Mouse (Mus musculus) thymus, postnatal 10 days (tissue): ENCODE measurements around the gene Fam124b.

Source experiments
- DNase-seq, 2 experiments: peaks; one replicate each; pipeline ENCODE4 v3.0.0; 2021; ENCODE audit warnings: low spot score in 2 of 2

Fam124b gene

GRCm38 (mm10) chr1:80177651-80178382 is 40.5 kb downstream of the Fam124b start:
- no peak for DNase-seq

DNA sequence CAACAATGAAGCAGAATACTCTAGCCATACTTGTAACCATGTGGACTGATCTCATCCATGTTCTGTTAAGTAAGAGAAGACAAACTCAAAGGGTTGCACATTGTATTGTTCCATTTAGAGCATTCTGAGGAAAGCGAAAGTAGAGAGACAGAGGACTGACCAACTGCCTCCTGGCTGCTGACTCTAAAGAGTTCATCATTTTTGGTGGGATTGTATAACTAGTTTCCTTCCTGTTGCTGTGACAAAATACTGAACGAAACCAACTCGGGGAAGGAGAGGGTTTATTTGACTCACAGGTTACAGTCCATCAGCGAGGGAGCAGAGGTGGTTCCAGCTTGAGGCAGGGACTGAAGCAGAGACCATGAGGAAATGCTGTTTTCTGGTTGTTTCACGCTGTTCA is 50.6 kb downstream of the Fam124b start:
- DNase-seq = no peak

DNA sequence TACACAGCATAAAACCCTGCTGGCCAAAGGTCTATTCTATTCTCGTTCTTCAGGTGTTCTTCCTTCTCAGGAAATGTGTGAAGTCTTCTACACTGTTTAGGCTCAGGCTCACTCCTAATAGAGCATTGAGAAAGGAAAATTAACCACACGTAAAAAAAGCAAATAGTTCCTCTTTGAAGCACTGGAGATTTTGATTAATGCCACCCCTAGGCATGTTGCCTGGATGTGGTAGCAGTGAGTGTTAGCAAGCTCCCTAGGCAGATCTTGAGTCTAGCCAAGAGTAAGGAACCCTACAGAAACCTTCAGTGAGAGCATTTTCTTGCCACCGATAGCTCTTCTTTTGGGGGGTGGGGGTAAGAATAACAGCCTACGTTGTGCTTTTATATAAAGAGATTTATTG is 51.7 kb downstream of the Fam124b start:
- no peak for DNase-seq

DNA sequence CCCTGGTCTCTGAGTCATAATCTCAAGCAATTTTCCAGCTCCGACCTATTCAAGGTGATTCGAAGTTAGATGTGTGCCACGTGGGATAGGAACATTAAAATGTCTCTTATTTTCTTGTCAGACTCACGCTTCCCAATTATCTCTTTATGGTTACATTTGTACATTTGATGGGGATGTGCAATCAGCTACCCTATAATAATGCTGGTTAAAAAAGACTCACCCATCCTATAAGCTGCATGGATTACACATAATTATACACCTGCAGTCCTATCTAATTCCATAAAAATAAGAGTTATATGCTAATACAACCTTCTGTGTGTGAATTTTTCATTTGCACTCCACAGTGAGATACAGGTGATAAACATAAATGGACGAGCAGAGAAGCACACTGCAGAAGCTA is 52.9 kb downstream of the Fam124b start:
- DNase-seq = no peak

DNA sequence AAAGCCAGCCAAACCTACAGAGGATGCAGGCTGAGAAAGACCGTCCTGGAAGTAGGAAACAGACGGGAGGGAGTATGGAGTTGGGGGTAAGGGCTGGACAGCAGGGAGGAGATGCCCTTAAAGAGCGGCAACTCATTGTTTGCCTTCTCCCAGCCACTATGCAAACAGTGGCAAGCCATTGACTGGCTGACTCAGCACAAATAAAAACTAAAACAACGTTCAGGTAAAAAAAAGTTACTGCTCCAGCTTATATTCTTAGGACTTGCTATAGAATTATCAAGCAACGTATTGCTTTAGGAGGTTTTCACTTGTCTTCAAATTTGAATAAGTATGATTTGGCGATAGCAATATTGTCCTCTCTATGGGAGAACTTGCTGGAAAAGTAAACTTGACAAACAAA is 55.3 kb downstream of the Fam124b start:
- no peak for DNase-seq

GRCm38 (mm10) chr1:80159586-80159985 is 58.7 kb downstream of the Fam124b start:
- DNase-seq = no peak

DNA sequence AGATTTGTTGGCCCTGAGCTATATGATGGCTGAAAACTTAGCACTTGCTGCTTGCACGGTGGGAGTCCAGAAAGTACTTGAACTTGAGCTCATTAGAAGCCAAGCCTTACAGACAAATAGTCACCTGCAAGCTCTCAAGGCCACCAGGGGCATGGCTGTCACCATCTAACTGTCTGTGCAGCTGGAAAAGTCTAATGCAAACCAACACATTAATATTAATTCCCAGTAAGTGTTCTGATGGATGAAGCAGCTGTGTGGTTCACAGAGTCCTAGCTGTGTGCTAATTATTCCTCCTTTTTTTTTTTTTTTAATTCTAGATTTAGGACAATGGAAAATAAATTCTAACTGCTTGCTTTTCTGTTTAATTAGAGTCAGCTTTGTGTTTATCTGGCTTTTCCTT is 63.4 kb downstream of the Fam124b start:
- no peak for DNase-seq

GRCm38 (mm10) chr1:80153125-80153716 is 65.1 kb downstream of the Fam124b start:
- DNase-seq = no peak

DNA sequence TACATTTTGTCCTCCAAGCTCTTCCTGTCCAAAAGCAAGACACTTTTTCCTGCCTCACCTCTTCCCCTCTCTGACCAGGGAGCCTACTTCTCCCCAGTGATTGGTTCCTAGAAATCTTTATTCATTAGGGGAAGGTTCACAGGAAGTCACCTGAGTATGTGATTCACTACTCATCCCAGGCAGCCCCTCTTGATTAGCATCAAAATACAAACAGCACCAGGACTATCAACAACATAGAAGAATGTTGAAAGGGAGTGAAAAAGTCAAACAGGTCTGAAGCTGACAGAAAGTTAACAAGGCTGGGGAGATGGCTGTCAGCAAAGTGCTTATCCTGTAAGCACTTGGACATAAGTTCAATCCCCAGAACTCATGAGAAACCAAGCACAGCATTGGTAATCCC is 67.6 kb downstream of the Fam124b start:
- no peak for DNase-seq
